Mouse (Mus musculus): ENCODE results near the gene Afmid. TPM values are rescaled to one million over a fixed set of nuclear protein-coding genes. Genes with fewer than 3 reads are reported as not detected.
A peak's percentile ranks its signal among the peaks of the same experiment; 100 is the strongest.

The Afmid gene
- polyA plus RNA-seq, 1 experiment from 2014 or later, result 34.4 TPM

GRCm38 (mm10) chr11:117779434-117780198 lies 46.1 kb upstream of the Afmid start:
- H3K36me3 ChIP-seq (replicated peaks; ENCODE audit: insufficient read depth, low read length), result peaks cover 48% of the 10 kb centered on the region
- peak overlapping the region; percentile 85 for H3K9ac ChIP-seq (replicated peaks)
- peak overlapping the region; percentile 82 for H3K4me3 ChIP-seq (ENCODE audit: low read depth, low read length)
- H3K4me1 ChIP-seq (ENCODE audit: insufficient read depth), result peaks cover 30% of the 10 kb centered on the region
- no peaks in the 10 kb centered on the region for H3K27me3 ChIP-seq (ENCODE audit: insufficient read depth, low read length)
- peak overlapping the region; percentile 97 for H3K27ac ChIP-seq (ENCODE audit: low read depth)
- 2% methylated on average over 37 of the region's 38 CpGs for WGBS (ENCODE audit: insufficient replicate concordance)
- ATAC-seq, result peak; percentile 26
- peak; percentile 80 for DNase-seq
- no peak for TF ChIP-seq CTCF (IDR thresholded peaks at IDR 0.05; ENCODE audit: low read depth)
- TF ChIP-seq EP300 (IDR thresholded peaks at IDR 0.05; ENCODE audit: low read depth), result no peak
- peak overlapping the region; percentile 97 for H3K4me2 ChIP-seq (ENCODE audit: low read depth, low read length)
- H3K9me3 ChIP-seq (ENCODE audit: low read length), result no peaks in the 10 kb centered on the region

GRCm38 (mm10) chr11:117780199-117780515 lies 45.6 kb upstream of the Afmid start:
- peak overlapping the region; percentile 97 for H3K27ac ChIP-seq (ENCODE audit: low read depth)
- peak overlapping the region; percentile 82 for H3K4me3 ChIP-seq (ENCODE audit: low read depth, low read length)
- H3K9ac ChIP-seq (replicated peaks), result peak overlapping the region; percentile 85
- ATAC-seq (peak; percentile 1), DNase-seq (no peak)
- peak overlapping the region; percentile 97 for H3K4me2 ChIP-seq (ENCODE audit: low read depth, low read length)
- H3K4me1 ChIP-seq (ENCODE audit: insufficient read depth), result peaks cover 30% of the 10 kb centered on the region
- H3K27me3 ChIP-seq (ENCODE audit: insufficient read depth, low read length), result no peaks in the 10 kb centered on the region
- H3K36me3 ChIP-seq (replicated peaks; ENCODE audit: insufficient read depth, low read length), result peaks cover 48% of the 10 kb centered on the region
- TF ChIP-seq EP300 (IDR thresholded peaks at IDR 0.05; ENCODE audit: low read depth) (no peak), CTCF (IDR thresholded peaks at IDR 0.05; ENCODE audit: low read depth) (no peak)
- no peaks in the 10 kb centered on the region for H3K9me3 ChIP-seq (ENCODE audit: low read length)
- WGBS (ENCODE audit: insufficient replicate concordance), result 0% methylated on average over 17 of the region's 17 CpGs

- peak; percentile 95 for DNase-seq
- Histone ChIP-seq H3K4me2 (ENCODE audit: low read depth, low read length) (peak overlapping the region; percentile 97), H3K27ac (ENCODE audit: low read depth) (peak overlapping the region; percentile 97), H3K9ac (replicated peaks) (peak overlapping the region; percentile 89), H3K4me1 (ENCODE audit: insufficient read depth) (peaks cover 30% of the 10 kb centered on the region), H3K9me3 (ENCODE audit: low read length) (no peaks in the 10 kb centered on the region), H3K27me3 (ENCODE audit: insufficient read depth, low read length) (no peaks in the 10 kb centered on the region), H3K4me3 (ENCODE audit: low read depth, low read length) (peak overlapping the region; percentile 82), H3K36me3 (replicated peaks; ENCODE audit: insufficient read depth, low read length) (peaks cover 48% of the 10 kb centered on the region)
- ATAC-seq, result peak; percentile 79
- TF ChIP-seq EP300 (IDR thresholded peaks at IDR 0.05; ENCODE audit: low read depth) (peak; percentile 95), CTCF (IDR thresholded peaks at IDR 0.05; ENCODE audit: low read depth) (peak; percentile 50)
- 0% methylated on average over 19 of the region's 19 CpGs for WGBS (ENCODE audit: insufficient replicate concordance)
These were observed 45.1 kb upstream of the Afmid start for GRCm38 (mm10) chr11:117780582-117781111.

GRCm38 (mm10) chr11:117781199-117781821 lies 44.4 kb upstream of the Afmid start:
- peak overlapping the region; percentile 97 for H3K27ac ChIP-seq (ENCODE audit: low read depth)
- ATAC-seq, result peak; percentile 18
- H3K4me3 ChIP-seq (ENCODE audit: low read depth, low read length), result peak overlapping the region; percentile 82
- H3K9ac ChIP-seq (replicated peaks), result peak overlapping the region; percentile 89
- peaks cover 30% of the 10 kb centered on the region for H3K4me1 ChIP-seq (ENCODE audit: insufficient read depth)
- no peaks in the 10 kb centered on the region for H3K27me3 ChIP-seq (ENCODE audit: insufficient read depth, low read length)
- H3K9me3 ChIP-seq (ENCODE audit: low read length), result no peaks in the 10 kb centered on the region
- 9% methylated on average over 18 of the region's 18 CpGs for WGBS (ENCODE audit: insufficient replicate concordance)
- TF ChIP-seq CTCF (IDR thresholded peaks at IDR 0.05; ENCODE audit: low read depth), result no peak
- TF ChIP-seq EP300 (IDR thresholded peaks at IDR 0.05; ENCODE audit: low read depth), result no peak
- DNase-seq, result peak; percentile 79
- H3K36me3 ChIP-seq (replicated peaks; ENCODE audit: insufficient read depth, low read length), result peaks cover 44% of the 10 kb centered on the region
- peak overlapping the region; percentile 97 for H3K4me2 ChIP-seq (ENCODE audit: low read depth, low read length)

GRCm38 (mm10) chr11:117781993-117782704 lies 43.6 kb upstream of the Afmid start, which contains the start of the genes Tmc8 and Tmc6:
Gene Tmc8, plus strand, starts transcription at chr11:117782076.
Gene Tmc6, minus strand, starts transcription at chr11:117782198.
- Histone ChIP-seq H3K4me2 (ENCODE audit: low read depth, low read length) (peak within 1 kb of the TSS; percentile 97), H3K9me3 (ENCODE audit: low read length) (no peaks in the 10 kb centered on the region), H3K9ac (replicated peaks) (peak within 1 kb of the TSS; percentile 89), H3K4me1 (ENCODE audit: insufficient read depth) (peaks cover 27% of the 10 kb centered on the region), H3K27ac (ENCODE audit: low read depth) (peak within 1 kb of the TSS; percentile 97), H3K4me3 (ENCODE audit: low read depth, low read length) (peak within 1 kb of the TSS; percentile 82), H3K36me3 (replicated peaks; ENCODE audit: insufficient read depth, low read length) (peaks cover 40% of the 10 kb centered on the region), H3K27me3 (ENCODE audit: insufficient read depth, low read length) (no peaks in the 10 kb centered on the region)
- peak; percentile 80 for DNase-seq
- WGBS (ENCODE audit: insufficient replicate concordance), result 14% methylated on average over 22 of the region's 24 CpGs
- TF ChIP-seq CTCF (IDR thresholded peaks at IDR 0.05; ENCODE audit: low read depth) (no peak), EP300 (IDR thresholded peaks at IDR 0.05; ENCODE audit: low read depth) (no peak; the same call in 1 of the 2 replicates)
- ATAC-seq, result peak; percentile 13

GRCm38 (mm10) chr11:117782705-117783034 lies 43.1 kb upstream of the Afmid start:
- H3K36me3 ChIP-seq (replicated peaks; ENCODE audit: insufficient read depth, low read length), result peaks cover 40% of the 10 kb centered on the region

More at GRCm38 (mm10) chr11:117782705-117783034, 43.1 kb upstream of the Afmid start:
- no peaks in the 10 kb centered on the region for H3K27me3 ChIP-seq (ENCODE audit: insufficient read depth, low read length)
- peak overlapping the region; percentile 97 for H3K4me2 ChIP-seq (ENCODE audit: low read depth, low read length)
- TF ChIP-seq CTCF (IDR thresholded peaks at IDR 0.05; ENCODE audit: low read depth) (no peak), EP300 (IDR thresholded peaks at IDR 0.05; ENCODE audit: low read depth) (no peak)
- H3K9me3 ChIP-seq (ENCODE audit: low read length), result no peaks in the 10 kb centered on the region
- H3K9ac ChIP-seq (replicated peaks), result peak overlapping the region; percentile 89
- peaks cover 22% of the 10 kb centered on the region for H3K4me1 ChIP-seq (ENCODE audit: insufficient read depth)
- DNase-seq (no peak), ATAC-seq (no peak)
- H3K27ac ChIP-seq (ENCODE audit: low read depth), result peak overlapping the region; percentile 97
- peak overlapping the region; percentile 82 for H3K4me3 ChIP-seq (ENCODE audit: low read depth, low read length)
- 18% methylated on average over 9 of the region's 9 CpGs for WGBS (ENCODE audit: insufficient replicate concordance)

Data from liver, postnatal 0 days (tissue).